Mouse (Mus musculus) bone marrow, adult 2 months (tissue): ENCODE results near the gene Terb1. TPM values are rescaled to one million over a fixed set of nuclear protein-coding genes. Genes with fewer than 3 reads are reported as not detected.

Experiments
- H3K27ac ChIP-seq: fragments of 200-500 bp; 2 replicates; pipeline ENCODE4 v1.5.1; 2012; ENCODE audit warnings: low read depth, mild to moderate bottlenecking, control low read depth, inconsistent platforms, low read length; ENCODE audit not compliant: control insufficient read depth, poor library complexity, insufficient read depth
- H3K4me1 ChIP-seq: fragments of 200-500 bp; 2 replicates; pipeline ENCODE4 v1.6.1; 2011; ENCODE audit warnings: low read length; ENCODE audit not compliant: control insufficient read depth, insufficient read depth
- H3K4me3 ChIP-seq: fragments of 200-500 bp; replicated peaks from 2 replicates; pipeline ENCODE3; 2011; ENCODE audit warnings: mild to moderate bottlenecking, low read depth, low read length, control low read depth; ENCODE audit not compliant: control insufficient read depth
- CTCF ChIP-seq: fragments of 200-500 bp; IDR thresholded peaks from 2 replicates; pipeline ENCODE4 v1.5.1; 2011; ENCODE audit warnings: low read length, control low read depth; ENCODE audit not compliant: control insufficient read depth, insufficient read depth
- POLR2A ChIP-seq: fragments of 200-500 bp; IDR thresholded peaks from 2 replicates; pipeline ENCODE4 v1.6.1; 2011; ENCODE audit warnings: low read depth, mild to moderate bottlenecking, control low read depth, low read length, borderline replicate concordance; ENCODE audit not compliant: control insufficient read depth
- WGBS: fragments of 180-500 bp; shearing (Covaris S2); methylation state at CpG from one replicate; pipeline ENCODE4 v1.1.7; 2018; 5-methylcytosine and 5-hydroxymethylcytosine counted together
- polyA plus RNA-seq: library from polyadenylated mRNA; stranded (reverse); fragments of >200 nt; gene quantifications from 2 replicates; pipeline ENCODE4 v1.2.4, GENCODE M21; 2011; ENCODE audit warnings: low replicate concordance; ENCODE audit not compliant: missing spikeins, insufficient read depth, insufficient read length

Gene Terb1
- polyA plus RNA-seq, 1 experiment: not detected

DNA sequence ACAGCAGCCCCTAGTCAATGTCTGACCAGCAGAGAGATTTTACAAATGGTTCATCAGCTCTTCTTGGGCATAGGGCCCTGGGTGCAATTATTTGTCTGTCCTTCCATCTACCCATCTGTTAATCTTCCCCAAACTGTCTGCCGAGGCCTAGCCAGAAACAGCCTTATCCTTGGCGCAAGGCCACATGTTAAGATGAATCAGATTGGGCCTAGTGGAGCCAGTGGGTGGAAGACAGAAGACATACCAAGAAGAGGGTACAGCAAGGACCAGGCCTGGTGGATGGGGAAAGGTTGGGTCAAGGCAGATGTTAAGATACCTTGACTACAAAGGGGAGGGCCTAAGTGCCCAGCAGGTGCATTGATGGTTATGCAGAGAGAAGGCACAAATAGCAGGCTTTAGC lies 29.9 kb upstream of the Terb1 start:
- 67% methylated on average over 2 of the region's 2 CpGs for WGBS
- Histone ChIP-seq H3K4me3 (no peak overlapping the region), H3K4me1 (no peaks in the 10 kb centered on the region; the same call in 1 of the 2 replicates), H3K27ac (no peak overlapping the region)
- TF ChIP-seq POLR2A: no peak
- TF ChIP-seq CTCF: no peak

GRCm38 (mm10) chr8:104538896-104539295 lies 29.2 kb upstream of the Terb1 start:
- no peak for TF ChIP-seq CTCF
- no peak for TF ChIP-seq POLR2A
- WGBS: 80% methylated on average over 4 of the region's 4 CpGs
- H3K27ac ChIP-seq: no peak overlapping the region
- no peak overlapping the region for H3K4me3 ChIP-seq
- no peaks in the 10 kb centered on the region; the same call in 1 of the 2 replicates for H3K4me1 ChIP-seq

- 35% methylated on average over 4 of the region's 4 CpGs for WGBS
- H3K27ac ChIP-seq: no peak overlapping the region
- H3K4me1 ChIP-seq: no peaks in the 10 kb centered on the region; the same call in 1 of the 2 replicates
- peak overlapping the region; percentile 79 for H3K4me3 ChIP-seq
- TF ChIP-seq CTCF: no peak
- TF ChIP-seq POLR2A: no peak
Observed at GRCm38 (mm10) chr8:104536028-104536427, 26.3 kb upstream of the Terb1 start.

DNA sequence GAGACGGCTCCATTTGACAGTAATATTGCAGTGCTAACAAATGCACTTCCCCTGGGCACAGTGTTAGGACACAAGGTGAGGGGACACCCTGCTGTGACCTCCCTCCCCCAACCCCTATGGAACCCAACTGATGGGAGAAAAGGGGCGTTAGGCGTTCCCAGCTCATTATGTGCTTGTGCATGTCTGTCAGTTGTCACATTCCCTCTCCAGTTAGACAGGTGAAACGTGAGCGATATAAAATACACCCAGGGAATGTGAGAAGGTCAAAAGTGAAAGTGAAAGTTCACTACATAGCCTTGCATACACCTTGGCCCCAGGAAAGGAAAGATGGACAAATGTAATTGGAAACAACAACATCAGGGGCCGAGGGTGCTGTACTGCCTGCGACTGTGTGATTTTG lies 25.7 kb upstream of the Terb1 start:
- TF ChIP-seq CTCF: no peak
- TF ChIP-seq POLR2A: no peak
- H3K27ac ChIP-seq: no peak overlapping the region
- H3K4me1 ChIP-seq: no peaks in the 10 kb centered on the region; the same call in 1 of the 2 replicates
- 5% methylated on average over 7 of the region's 7 CpGs for WGBS
- H3K4me3 ChIP-seq: peak overlapping the region; percentile 79

- no peaks in the 10 kb centered on the region; the same call in 1 of the 2 replicates for H3K4me1 ChIP-seq
- WGBS: under 1% methylated on average over 9 of the region's 9 CpGs
- H3K4me3 ChIP-seq: peak overlapping the region; percentile 98
- H3K27ac ChIP-seq: no peak overlapping the region
- TF ChIP-seq CTCF: no peak
- no peak for TF ChIP-seq POLR2A
Observed at GRCm38 (mm10) chr8:104534779-104535141, 25.1 kb upstream of the Terb1 start.

DNA sequence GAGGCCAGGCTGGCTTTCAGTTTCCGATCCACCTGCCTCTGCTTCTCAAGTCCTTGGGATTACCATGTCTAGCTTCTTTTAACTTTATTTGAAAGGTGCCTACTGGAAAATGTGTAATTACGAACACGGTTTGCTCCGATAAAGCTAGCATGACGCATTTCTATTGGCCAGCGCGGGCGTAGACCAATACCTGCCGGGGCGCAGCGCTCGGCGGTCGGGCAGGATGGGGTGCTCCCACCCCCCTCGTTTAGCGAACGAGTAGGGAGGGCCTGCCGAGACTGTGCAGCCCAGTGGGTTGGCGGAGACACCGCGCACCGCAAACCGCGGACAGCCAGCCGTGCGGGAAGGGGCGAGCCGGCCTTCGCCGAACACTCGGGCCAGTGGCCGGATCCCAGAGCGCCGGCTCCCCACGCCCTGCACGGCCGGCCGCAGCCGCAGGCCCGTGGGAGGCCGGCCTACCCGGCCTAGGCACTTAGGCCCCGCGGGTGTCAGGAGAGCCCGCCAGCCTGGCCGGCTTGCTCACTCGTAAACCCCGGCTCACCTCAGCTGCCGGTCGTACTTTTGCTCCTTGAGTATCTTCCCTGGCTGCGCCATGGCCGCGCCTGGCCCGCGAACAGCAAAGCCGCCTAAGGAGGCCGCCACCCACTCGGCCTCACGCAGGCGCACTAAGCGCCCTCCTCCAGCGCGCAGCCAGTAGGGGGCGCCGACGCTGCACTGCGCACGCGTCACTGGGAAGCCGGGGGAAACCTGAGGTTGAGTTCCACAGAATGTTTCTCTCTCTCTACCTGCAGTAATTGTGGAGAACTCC lies 24.5 kb upstream of the Terb1 start, which contains the start of the genes Nae1 and Car7:
TSS of gene Nae1 (minus strand) at position 667 of the 808 bp plus-strand sequence.
TSS of gene Car7 (plus strand) at position 719 of the 808 bp plus-strand sequence.
- H3K27ac ChIP-seq: peak within 1 kb of the TSS; percentile 84
- under 1% methylated on average over 70 of the region's 70 CpGs for WGBS
- no peaks in the 10 kb centered on the region; the same call in 1 of the 2 replicates for H3K4me1 ChIP-seq
- H3K4me3 ChIP-seq: peak within 1 kb of the TSS; percentile 98
- TF ChIP-seq POLR2A (peak; percentile 87), CTCF (peak; percentile 97)

DNA sequence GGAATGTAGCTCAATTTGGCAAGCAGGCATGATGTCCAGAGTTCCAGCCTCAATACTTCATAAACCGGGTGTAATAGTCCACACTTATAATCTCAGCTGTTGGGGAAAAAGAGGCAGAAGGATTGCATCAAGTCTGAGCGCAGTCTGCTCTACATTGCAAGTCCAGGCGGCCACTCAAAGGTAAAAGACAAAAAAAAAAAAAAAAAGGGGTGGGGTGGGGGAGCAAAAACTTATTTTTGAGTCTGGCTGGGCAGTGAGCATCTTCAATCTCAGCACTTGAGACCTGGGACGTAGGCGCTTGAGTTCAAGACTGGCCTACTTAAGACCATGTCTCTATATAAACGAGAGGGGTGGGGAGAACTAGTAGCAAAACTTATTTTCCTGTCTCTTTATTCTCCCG lies 23.8 kb upstream of the Terb1 start:
- Histone ChIP-seq H3K27ac (no peak overlapping the region), H3K4me1 (no peaks in the 10 kb centered on the region; the same call in 1 of the 2 replicates), H3K4me3 (peak overlapping the region; percentile 98)
- TF ChIP-seq CTCF (no peak), POLR2A (no peak)
- WGBS: 40% methylated on average over 7 of the region's 7 CpGs

- TF ChIP-seq POLR2A (no peak), CTCF (no peak)
- H3K4me1 ChIP-seq: no peaks in the 10 kb centered on the region
- 94% methylated on average over 6 of the region's 6 CpGs for WGBS
- no peak overlapping the region for H3K4me3 ChIP-seq
- no peak overlapping the region for H3K27ac ChIP-seq
Observed at GRCm38 (mm10) chr8:104529671-104530070, 20.0 kb upstream of the Terb1 start.
